Mouse (Mus musculus) layer of hippocampus, postnatal 36 days (tissue): ENCODE measurements at regions not wholly inside any gene's neighbourhood (a gene's known extent, or its start where the extent isn't known, plus 50 kb on each side); places are given as distances from the start of the nearest gene placed in this dataset.
A peak's percentile ranks its signal among the peaks of the same experiment; 100 is the strongest.

ENCODE experiments used
- DNase-seq, 2 experiments: peaks; one replicate each; pipeline ENCODE4 v3.0.0; 2022

DNA sequence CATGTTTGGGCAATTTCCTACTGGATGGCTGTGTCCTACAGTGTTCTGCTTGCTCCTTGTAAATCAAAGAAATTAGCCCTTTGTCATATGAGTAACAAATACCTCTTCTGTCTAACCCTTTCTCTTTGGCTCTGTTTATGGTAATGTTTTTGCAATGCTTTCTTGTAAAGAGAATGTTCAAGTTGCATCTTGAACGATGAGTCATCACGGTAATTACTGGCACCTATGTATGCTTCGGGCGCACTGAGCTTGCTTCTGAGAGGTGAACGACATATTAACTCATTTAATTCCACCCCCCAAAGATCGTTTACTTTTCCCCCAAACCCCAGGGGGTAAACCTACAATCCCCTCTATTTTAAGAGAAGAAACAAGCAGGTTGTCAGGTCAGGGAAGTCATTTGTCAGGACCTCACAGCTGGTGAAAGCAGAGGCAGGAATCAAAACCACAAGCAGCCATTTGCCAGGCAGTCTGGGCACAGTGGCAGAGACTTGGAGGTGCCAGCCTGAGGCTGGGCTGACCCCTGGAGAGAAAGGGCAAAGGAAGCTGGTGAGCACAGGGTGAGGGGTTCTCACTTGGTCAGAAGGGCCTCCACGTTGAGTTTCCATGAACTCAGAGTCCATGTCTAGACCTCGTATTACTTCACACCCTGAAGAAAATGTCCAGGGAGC, 87.6 kb upstream of the Atp1a1 start:
- DNase-seq, result no peak

DNA sequence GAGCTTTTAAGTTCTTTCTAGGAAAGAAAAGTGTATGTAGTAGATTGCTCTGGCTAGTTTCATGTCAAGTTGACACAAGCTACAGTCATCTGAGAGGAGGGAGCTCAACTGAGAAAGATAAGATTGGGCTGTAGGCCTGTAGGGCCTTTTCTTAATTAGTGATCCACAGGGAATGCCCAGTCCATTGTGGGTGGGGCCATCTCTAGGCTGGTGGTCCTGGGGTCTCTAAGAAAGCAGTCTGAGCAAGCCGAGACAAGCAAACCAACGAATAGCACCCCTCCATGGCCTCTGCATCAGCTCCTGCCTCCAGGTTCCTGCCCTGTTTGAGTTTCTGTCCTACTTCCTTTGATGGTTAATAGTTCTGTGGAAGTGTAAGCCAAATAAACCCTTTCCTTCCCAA, 86.3 kb upstream of the Atp1a1 start:
- DNase-seq, result no peak

DNA sequence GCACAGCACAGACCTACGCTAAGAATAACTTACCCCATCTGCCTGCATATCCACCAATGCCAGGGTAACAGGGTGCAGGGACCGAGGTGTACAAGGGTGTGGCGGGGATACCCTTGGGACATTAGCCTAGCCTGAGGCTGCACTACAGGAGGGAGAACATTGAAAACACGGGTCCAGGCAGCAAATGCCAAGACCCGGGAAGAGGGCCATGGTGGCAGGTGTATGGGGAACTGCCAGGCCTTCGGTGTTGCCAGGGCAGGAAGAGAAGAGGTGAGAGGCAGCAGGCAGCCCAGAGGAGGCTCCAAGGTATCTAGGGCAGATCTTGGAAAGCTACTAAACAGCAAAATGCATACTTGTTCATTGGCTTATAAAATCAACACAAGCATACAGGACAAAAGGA, 85.7 kb upstream of the Atp1a1 start:
- peak; percentile 15 to 39 for DNase-seq

DNA sequence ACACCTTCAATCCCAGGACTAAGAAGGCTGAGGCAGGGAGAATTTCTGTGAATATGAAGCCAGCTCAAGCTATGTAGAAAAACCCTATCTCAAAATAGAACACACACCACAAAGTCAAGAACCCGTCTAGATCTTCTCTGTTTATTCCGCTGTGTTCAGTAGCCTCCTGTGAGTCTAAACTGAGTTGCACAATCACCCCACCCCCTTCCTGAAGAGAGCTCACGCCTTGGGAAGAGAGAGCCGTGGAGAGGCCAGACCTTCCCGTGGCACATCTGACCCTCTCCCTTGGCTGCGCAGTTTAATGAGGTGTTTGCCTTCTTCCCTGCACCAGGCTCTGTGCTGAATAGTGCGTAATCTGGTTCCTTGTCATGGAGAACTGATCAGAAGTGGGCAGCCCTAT, 80.7 kb upstream of the Atp1a1 start:
- no peak for DNase-seq

DNA sequence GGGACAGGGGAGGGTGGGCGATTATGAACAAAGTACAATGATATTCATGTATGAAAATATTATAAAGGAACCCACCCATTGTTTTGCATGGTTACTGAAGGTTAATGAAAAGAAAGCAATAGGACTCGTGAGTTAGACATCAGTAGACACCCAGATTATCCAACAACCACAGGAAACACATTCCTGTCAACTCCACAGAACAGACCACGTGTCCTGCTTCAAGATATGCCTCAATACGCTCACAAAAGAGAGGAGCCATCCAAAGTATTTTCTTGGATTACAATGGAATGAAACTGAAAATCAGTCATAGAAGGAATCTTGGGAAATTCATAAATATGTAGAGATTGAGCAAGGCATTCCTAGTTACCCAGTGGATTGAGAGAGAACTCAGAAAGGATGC, 68.5 kb upstream of the Atp1a1 start:
- no peak for DNase-seq

DNA sequence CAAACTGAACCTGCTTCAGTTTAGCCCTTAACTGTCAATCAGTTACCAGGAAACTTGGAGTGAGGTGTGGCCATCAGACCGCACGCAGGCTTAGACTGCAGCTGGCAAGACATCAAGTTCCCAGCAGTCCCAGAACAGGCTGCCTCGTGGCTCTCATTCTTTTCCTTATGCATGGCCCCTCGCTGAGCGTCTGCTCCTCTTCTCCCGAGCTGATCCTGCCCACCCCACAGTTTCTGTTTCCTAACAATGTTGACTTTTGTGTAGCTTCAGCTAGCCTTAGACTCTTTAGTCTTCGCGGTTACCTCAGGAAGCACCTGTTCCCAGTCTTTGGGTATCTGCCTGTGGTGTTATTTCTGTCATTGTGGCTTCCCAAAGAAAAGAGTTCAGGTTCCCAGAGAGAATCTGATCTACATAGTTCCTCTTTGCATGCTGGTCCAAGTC, 66.1 kb upstream of the Atp1a1 start:
- no peak for DNase-seq

DNA sequence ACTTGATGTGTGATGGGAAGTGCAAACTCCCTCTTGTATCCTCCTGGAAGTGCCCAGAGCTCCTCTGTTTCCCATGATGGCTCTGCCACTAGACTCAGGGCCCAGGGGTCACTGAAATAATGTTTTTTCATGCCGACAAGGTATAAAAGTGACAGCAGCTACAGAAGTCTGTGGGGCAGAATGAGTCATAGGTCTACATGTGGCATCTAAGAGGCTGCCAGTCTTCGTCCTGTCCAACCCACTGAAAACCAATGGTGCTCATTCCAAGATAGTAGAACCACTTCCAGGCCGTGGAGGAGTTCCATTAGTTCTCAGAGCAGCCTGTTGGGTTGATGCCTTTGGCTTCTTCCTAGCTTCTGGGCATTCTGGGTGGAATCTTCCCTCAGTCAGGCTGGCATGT, 65.3 kb upstream of the Atp1a1 start:
- no peak for DNase-seq

DNA sequence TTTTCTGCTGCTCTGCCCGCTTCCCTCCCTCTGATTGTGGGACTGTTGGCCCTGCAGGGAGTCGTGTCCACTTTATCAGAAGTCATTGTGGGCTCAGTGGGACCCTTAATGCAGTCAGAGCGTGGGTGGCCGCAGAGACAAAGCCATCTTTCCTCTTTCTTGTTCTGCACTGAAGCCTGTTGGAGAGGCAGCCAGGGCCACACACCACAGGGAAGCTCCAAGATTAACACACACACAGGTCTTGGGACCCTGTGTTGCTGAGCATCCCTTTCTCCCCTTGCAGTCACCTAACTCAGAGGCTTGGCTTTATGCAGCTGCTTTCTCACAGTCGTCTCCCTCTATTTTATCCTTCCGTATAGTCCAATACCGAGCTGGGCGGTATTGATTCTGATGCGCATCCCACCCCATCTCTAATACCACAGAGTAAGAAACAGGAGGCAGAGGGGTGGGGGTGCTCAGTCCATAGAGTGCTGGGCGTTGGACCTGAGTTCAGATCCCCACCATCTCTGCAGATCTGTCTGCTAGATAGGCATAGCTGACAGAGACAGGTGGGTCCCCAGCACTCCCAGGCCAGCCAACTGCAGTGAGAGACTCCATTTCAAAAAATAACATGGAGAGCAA, 63.4 kb upstream of the Atp1a1 start:
- DNase-seq, result no peak

DNA sequence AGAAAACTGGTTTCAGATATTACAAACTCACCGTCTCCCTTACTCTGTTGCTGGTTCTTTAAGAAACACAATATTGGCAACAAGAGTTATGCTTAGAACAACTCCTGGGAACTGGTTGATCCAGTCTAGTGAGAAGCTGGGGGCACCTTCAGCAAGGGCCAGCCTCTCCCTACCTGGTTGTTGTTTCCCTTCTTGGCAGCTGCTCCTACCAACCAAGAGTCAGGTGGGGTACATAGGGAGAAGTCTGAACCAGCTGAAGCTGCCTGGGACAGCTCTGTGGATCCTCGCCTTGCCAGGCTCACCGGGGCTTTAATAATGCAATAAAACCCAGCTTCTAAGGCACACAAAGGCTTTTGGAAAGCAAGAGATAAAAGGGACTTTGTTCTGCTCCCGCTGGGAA, 62.7 kb upstream of the Atp1a1 start:
- no peak for DNase-seq

DNA sequence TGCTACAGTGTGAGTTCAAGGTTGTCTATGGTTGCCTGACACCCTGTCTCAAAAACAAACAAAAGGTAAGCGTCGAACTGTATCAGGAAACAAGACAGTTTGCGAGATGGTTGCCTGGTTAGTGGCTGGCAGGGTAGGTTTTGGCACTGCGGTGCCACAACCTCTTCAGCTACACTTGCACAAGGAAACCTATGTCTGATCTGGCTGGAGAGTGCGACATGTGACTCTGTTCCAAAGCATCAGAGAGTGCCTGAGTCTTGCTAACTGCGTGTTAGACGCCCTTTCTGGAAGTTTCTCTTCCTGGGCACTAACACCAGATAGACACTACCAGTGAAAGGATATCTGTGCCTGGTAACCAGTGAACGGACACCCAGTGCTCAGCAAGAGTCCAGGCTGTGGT, 62.1 kb upstream of the Atp1a1 start:
- no peak for DNase-seq

DNA sequence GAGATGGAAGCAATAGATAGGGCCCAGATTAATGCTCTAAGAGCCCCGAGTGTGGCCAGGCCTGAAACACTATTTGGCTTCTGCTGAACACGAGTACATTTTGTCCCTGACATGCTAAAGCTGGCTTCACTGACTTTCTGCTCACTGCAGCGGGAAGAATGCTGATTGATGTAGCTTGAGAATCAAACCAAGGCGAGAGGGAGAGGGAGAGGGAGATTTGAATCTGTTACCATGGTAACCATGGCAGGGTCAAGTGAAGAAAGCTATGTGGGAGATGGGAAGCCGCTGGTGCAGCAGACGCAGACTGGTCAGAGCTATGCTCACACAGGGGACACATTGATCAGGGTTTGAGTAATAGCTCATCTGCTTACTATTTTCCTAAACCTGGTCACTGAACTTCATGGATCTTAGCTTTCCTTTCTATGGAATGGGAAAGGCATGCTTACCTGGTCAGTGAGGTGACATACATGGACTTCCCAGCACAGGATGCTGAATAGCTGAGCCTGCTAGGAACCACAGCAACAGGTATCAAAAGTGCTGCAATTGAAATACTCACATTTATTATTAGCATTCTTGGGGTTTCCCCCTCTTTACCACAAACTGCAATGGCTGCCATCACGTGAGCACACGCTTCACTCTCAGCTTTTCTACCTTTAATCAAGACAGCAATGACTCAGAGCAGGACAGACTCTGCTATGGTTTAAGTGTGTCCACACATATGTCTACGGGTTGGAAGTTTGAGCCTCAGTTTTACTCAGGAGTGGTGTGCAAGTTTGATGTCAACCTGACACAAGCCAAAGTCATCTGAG, 56.9 kb upstream of the Atp1a1 start:
- peak in 1 of 2 experiments; percentile 9 for DNase-seq

DNA sequence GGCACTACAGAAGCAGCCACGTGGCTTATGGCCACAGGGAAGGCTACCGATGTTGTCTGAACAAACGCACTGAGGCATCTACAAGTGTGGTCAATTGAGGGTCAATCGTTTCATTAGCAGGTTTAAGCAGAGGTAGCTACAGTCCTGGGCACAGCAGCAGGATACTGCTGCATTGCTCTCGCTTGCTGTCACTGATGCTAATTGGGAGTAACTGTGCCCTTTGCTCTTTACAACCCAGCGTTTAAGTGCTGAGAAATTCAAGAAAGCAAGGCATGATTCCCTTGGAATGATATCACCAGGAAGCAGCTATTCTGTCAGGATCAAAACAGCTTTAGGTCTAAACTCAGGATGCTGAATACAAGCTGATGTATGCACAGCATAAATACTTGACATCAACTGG, 56.2 kb upstream of the Atp1a1 start:
- DNase-seq, result no peak

DNA sequence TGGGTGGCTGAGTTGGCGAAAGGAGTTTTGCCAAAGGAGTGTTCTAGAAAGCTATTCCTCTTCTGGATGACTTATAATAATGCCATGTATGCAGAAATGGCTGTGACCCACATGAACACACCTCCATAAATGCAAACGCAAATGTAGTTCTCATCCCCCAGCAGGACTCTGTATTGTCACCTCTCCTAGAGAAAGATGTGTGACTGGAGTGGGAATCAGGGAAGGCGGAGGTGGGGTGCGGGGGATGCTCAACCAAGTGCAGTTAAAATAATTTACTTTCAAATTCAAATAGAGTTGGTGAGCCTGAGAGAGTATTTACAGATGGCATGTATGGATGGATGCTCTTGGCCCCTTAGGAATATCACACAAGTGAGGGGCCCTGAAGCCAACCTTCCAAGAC, 55.7 kb upstream of the Atp1a1 start:
- DNase-seq, result no peak

DNA sequence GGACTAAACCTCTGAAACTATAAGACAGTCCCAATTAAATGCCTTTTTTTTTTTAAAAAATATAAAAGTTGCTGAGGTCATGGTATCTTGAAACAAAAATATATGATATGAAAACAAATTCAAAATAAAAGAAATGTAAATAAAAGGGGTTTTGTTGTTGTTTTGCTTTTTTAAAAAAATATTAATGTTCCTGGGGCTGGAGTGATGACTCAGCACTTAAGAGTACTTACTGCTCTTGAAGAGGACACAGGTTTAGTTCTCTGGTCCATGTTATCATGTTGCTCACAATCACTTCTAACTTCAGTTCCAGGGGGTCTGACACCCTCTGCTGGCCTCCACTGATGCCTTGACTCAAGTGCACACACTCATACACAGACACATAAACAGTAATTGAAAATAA, 53.5 kb upstream of the Atp1a1 start:
- no peak for DNase-seq

DNA sequence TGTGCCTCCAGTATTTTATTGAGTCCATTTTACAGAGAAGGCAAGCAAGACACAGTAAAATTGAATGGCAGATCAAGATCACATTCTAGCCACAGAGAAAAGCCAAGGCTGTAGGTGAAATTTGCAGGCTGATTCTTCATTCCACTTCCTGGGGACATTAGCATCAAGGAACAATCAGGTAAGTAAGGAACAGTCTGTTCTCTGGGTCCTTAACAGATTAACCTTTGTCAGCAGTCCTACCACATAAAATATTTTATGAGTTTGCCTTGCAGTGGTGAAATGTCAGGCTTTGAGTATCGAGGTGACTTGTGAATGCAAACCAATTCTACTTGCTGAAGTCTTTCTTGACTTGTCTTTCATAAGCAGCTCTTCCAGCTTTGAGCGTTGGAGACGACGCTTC, 50.2 kb upstream of the Atp1a1 start:
- no peak for DNase-seq
